Mouse (Mus musculus) R1 (cell line): ENCODE measurements around the gene Wdr70.

Experiments used
- DNase-seq: peaks from one replicate; pipeline ENCODE4 v3.0.0-alpha.2; 2018; ENCODE audit warnings: low read depth, low spot score

Gene Wdr70

GRCm38 (mm10) chr15:8030643-8031042, 68.4 kb downstream of the Wdr70 start:
- no peak for DNase-seq

- DNase-seq, result no peak
Observed at GRCm38 (mm10) chr15:8027503-8027902, 71.5 kb downstream of the Wdr70 start.

GRCm38 (mm10) chr15:8011418-8011817, 87.6 kb downstream of the Wdr70 start:
- DNase-seq, result no peak

GRCm38 (mm10) chr15:8007413-8007812, 91.6 kb downstream of the Wdr70 start:
- DNase-seq, result no peak

- no peak for DNase-seq
Observed at GRCm38 (mm10) chr15:8006056-8006455, 93.0 kb downstream of the Wdr70 start.

GRCm38 (mm10) chr15:8005506-8005905, 93.5 kb downstream of the Wdr70 start:
- DNase-seq, result no peak

GRCm38 (mm10) chr15:8003789-8004188, 95.2 kb downstream of the Wdr70 start:
- DNase-seq, result no peak

- DNase-seq, result peak; percentile 41
Observed at GRCm38 (mm10) chr15:7998843-7999546, 100.0 kb downstream of the Wdr70 start.

- no peak for DNase-seq
Observed at GRCm38 (mm10) chr15:7998095-7998494, 100.9 kb downstream of the Wdr70 start.

GRCm38 (mm10) chr15:7993721-7994120, 105.3 kb downstream of the Wdr70 start:
- DNase-seq, result no peak

- no peak for DNase-seq
Observed at GRCm38 (mm10) chr15:7990101-7990500, 108.9 kb downstream of the Wdr70 start.

- peak; percentile 20 for DNase-seq
Observed at GRCm38 (mm10) chr15:7987374-7987773, 111.6 kb downstream of the Wdr70 start.

- no peak for DNase-seq
Observed at GRCm38 (mm10) chr15:7986274-7986673, 112.7 kb downstream of the Wdr70 start.

- DNase-seq, result no peak
Observed at GRCm38 (mm10) chr15:7978640-7979039, 120.4 kb downstream of the Wdr70 start.

- peak; percentile 76 for DNase-seq
Observed at GRCm38 (mm10) chr15:7976775-7977174, 122.2 kb downstream of the Wdr70 start.

GRCm38 (mm10) chr15:7974368-7974767, 124.6 kb downstream of the Wdr70 start:
- peak; percentile 72 for DNase-seq

- no peak for DNase-seq
Observed at GRCm38 (mm10) chr15:7972528-7972927, 126.5 kb downstream of the Wdr70 start.

GRCm38 (mm10) chr15:7962786-7963185, 136.2 kb downstream of the Wdr70 start:
- no peak for DNase-seq

- DNase-seq, result peak; percentile 61
Observed at GRCm38 (mm10) chr15:7961489-7961888, 137.5 kb downstream of the Wdr70 start.

GRCm38 (mm10) chr15:7956899-7957298, 142.1 kb downstream of the Wdr70 start:
- DNase-seq, result no peak

- no peak for DNase-seq
Observed at GRCm38 (mm10) chr15:7950561-7950960, 148.4 kb downstream of the Wdr70 start.

- DNase-seq, result no peak
Observed at GRCm38 (mm10) chr15:7941690-7942089, 157.3 kb downstream of the Wdr70 start.

GRCm38 (mm10) chr15:7935571-7936165, 163.3 kb downstream of the Wdr70 start:
- DNase-seq, result no peak
